Mouse (Mus musculus): ENCODE results near the gene Mrap. TPM values are rescaled to one million over a fixed set of nuclear protein-coding genes. Genes with fewer than 3 reads are reported as not detected.

The Mrap gene
- total RNA-seq, 2 experiments from 2014 or later: 0.87 TPM; not detected in 1

Other genes starting within 250 kb of the Mrap start
- gene Mis18a, start 10.8 kb upstream of the Mrap start, total RNA-seq (2021): 1 to 10 TPM; 7.6 to 8.1 TPM
- gene Urb1, start 72.2 kb downstream of the Mrap start, total RNA-seq (2021): 10 to 100 TPM; 13.7 to 14.4 TPM
- gene Eva1c, start 88.5 kb downstream of the Mrap start, total RNA-seq (2021): 1 to 10 TPM; 1.6 to 1.8 TPM
- 10 to 100 TPM; 40.0 to 42.4 TPM for gene Cfap298, start 196.9 kb downstream of the Mrap start, total RNA-seq (2021)